Mouse (Mus musculus): Measurements from ENCODE around the gene Uhrf1. TPM values are rescaled to one million over a fixed set of nuclear protein-coding genes. Genes with fewer than 3 reads are reported as not detected.
A peak's percentile ranks its signal among the peaks of the same experiment; 100 is the strongest.

The Uhrf1 gene
- polyA plus RNA-seq, 1 experiment from 2014 or later = 42.8 TPM

DNA sequence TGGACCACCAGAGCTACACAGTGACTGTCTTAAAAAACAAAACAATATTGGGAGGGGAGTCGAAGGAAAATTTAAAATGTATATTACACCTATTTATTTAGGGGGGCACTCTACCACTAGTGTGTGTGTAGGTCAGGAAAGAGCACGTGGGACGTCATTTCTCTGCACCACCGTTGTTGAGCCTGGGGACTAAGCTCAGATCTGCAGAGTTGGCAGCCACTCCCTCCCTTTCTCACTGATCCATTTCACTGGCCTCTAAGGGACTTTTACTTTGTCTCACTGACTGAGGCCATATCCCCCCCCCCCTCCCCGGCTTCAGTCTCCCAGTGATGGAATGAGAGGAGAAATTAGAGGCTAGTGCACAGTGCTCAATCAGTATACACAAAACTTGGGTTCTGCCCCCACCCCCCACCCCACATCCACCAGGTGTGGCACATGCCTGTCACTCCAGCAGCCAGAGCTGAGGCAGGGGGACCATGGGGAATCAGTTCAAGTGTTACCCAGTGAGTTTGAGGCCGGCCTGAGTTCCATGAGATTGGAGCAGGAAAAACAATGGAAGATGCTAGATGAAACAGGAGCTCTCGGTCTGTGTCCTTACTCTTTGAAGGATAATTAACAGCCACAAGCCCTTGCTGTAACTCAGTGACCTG is 11.2 kb upstream of the Uhrf1 start:
- 73% methylated on average over 7 of the region's 7 CpGs for WGBS
- ATAC-seq (ENCODE audit: insufficient number of reproducible peaks, insufficient read depth, low FRiP score, low read depth) = no peak
- no peaks in the 10 kb centered on the region for H3K9me3 ChIP-seq (ENCODE audit: control insufficient read depth, low read length)

GRCm38 (mm10) chr17:56292531-56293222 is 10.4 kb upstream of the Uhrf1 start, which contains the start of gene Plin3:
Gene Plin3 (minus strand): TSS chr17:56292873.
- Histone ChIP-seq H3K4me3 (ENCODE audit: control insufficient read depth in 1 of 2, insufficient read depth in 1 of 2, low read depth in 1 of 2, low read length in 2 of 2) (no peak within 1 kb of the TSS), H3K4me1 (ENCODE audit: control insufficient read depth in 2 of 2, insufficient read depth in 2 of 2, low read length in 2 of 2) (peaks cover 16 to 28% of the 10 kb centered on the region in 2 experiments), H3K27ac (replicated peaks in 1 of 2; ENCODE audit: control insufficient read depth in 1 of 2, insufficient read depth in 1 of 2, low read depth in 2 of 2, low read length in 2 of 2) (peak within 1 kb of the TSS in 1 of 2 experiments; percentile 97; a peak in 3 of 4 replicates), H3K27me3 (ENCODE audit: control insufficient read depth, insufficient read depth, low read length) (no peaks in the 10 kb centered on the region), H3K9me3 (ENCODE audit: control insufficient read depth, low read length) (no peaks in the 10 kb centered on the region), H3K9ac (ENCODE audit: low read length) (peak within 1 kb of the TSS; percentile 66; the same call in 1 of the 2 replicates), H3K4me2 (ENCODE audit: low read length) (peak within 1 kb of the TSS; percentile 90; the same call in 1 of the 2 replicates), H3K36me3 (ENCODE audit: control insufficient read depth, insufficient read depth, low read length) (no peaks in the 10 kb centered on the region)
- ATAC-seq (ENCODE audit: insufficient number of reproducible peaks, insufficient read depth, low FRiP score, low read depth) = no peak
- WGBS = 90% methylated on average over 4 of the region's 4 CpGs

More for the DNA sequence above, 11.2 kb upstream of the Uhrf1 start:
- peaks cover 2% of the 10 kb centered on the region for H3K36me3 ChIP-seq (ENCODE audit: control insufficient read depth, insufficient read depth, low read length)
- H3K9ac ChIP-seq (ENCODE audit: low read length) = peak overlapping the region; percentile 66
- peak overlapping the region; percentile 73 to 97; a peak in 3 of 4 replicates for H3K27ac ChIP-seq (replicated peaks in 1 of 2; ENCODE audit: control insufficient read depth in 1 of 2, insufficient read depth in 1 of 2, low read depth in 2 of 2, low read length in 2 of 2)
- no peaks in the 10 kb centered on the region for H3K27me3 ChIP-seq (ENCODE audit: control insufficient read depth, insufficient read depth, low read length)
- H3K4me1 ChIP-seq (ENCODE audit: control insufficient read depth in 2 of 2, insufficient read depth in 2 of 2, low read length in 2 of 2) = peaks cover 20 to 30% of the 10 kb centered on the region in 2 experiments
- H3K4me3 ChIP-seq (ENCODE audit: control insufficient read depth in 1 of 2, insufficient read depth in 1 of 2, low read depth in 1 of 2, low read length in 2 of 2) = no peak overlapping the region
- H3K4me2 ChIP-seq (ENCODE audit: low read length) = peak overlapping the region; percentile 90

DNA sequence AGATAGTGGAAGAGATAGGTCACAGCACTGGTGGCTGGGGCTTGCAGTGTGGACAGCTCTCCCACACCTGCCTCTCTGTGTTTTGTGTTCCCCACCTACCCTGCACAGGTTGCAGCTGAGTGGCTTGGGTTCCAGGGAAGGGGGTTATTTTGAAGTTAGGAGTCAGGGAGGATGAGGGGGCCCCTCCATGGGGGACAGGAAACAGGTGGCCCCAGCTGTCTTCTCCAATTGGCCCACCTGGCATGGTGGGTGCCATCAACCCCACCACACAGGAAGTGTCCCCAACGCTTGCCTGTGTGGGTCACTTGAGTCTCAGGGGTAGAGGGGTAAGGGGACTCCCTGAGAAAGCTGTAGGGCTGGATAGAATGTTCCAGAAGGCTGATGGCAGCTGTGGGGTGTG is 9.8 kb upstream of the Uhrf1 start:
- Histone ChIP-seq H3K36me3 (ENCODE audit: control insufficient read depth, insufficient read depth, low read length) (no peaks in the 10 kb centered on the region), H3K4me3 (ENCODE audit: control insufficient read depth in 1 of 2, insufficient read depth in 1 of 2, low read depth in 1 of 2, low read length in 2 of 2) (no peak overlapping the region), H3K27ac (replicated peaks in 1 of 2; ENCODE audit: control insufficient read depth in 1 of 2, insufficient read depth in 1 of 2, low read depth in 2 of 2, low read length in 2 of 2) (no peak overlapping the region), H3K27me3 (ENCODE audit: control insufficient read depth, insufficient read depth, low read length) (no peaks in the 10 kb centered on the region), H3K4me1 (ENCODE audit: control insufficient read depth in 2 of 2, insufficient read depth in 2 of 2, low read length in 2 of 2) (peaks cover 11 to 22% of the 10 kb centered on the region in 2 experiments), H3K9me3 (ENCODE audit: control insufficient read depth, low read length) (no peaks in the 10 kb centered on the region), H3K9ac (ENCODE audit: low read length) (no peak overlapping the region), H3K4me2 (ENCODE audit: low read length) (no peak overlapping the region)
- WGBS = 58% methylated on average over 1 of the region's 1 CpGs
- ATAC-seq (ENCODE audit: insufficient number of reproducible peaks, insufficient read depth, low FRiP score, low read depth) = no peak

DNA sequence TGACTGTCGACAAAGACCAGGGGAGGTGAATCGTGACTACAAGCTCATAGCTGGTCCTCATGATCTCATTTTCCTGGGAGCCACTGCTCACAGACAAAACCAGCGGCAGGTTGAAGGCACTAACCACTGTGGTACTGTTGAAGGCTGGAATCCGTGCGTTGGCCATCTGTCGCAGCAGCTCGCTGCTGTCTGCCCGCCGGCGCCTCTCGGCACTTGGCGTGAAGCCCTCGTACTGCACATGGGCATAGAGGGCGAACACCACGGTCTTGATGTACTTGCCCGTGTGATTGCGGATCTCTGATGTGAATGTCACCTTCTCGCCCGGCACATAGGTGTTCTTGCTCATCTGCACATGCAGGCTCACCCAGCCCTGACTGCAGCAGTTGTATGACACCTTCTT is 8.9 kb upstream of the Uhrf1 start:
- no peaks in the 10 kb centered on the region for H3K9me3 ChIP-seq (ENCODE audit: control insufficient read depth, low read length)
- no peak overlapping the region for H3K27ac ChIP-seq (replicated peaks in 1 of 2; ENCODE audit: control insufficient read depth in 1 of 2, insufficient read depth in 1 of 2, low read depth in 2 of 2, low read length in 2 of 2)
- no peak overlapping the region for H3K4me3 ChIP-seq (ENCODE audit: control insufficient read depth in 1 of 2, insufficient read depth in 1 of 2, low read depth in 1 of 2, low read length in 2 of 2)
- WGBS = 86% methylated on average over 19 of the region's 19 CpGs
- peaks cover 11 to 13% of the 10 kb centered on the region in 2 experiments for H3K4me1 ChIP-seq (ENCODE audit: control insufficient read depth in 2 of 2, insufficient read depth in 2 of 2, low read length in 2 of 2)
- no peak overlapping the region for H3K4me2 ChIP-seq (ENCODE audit: low read length)
- ATAC-seq (ENCODE audit: insufficient number of reproducible peaks, insufficient read depth, low FRiP score, low read depth) = no peak
- H3K27me3 ChIP-seq (ENCODE audit: control insufficient read depth, insufficient read depth, low read length) = no peaks in the 10 kb centered on the region
- no peaks in the 10 kb centered on the region for H3K36me3 ChIP-seq (ENCODE audit: control insufficient read depth, insufficient read depth, low read length)
- H3K9ac ChIP-seq (ENCODE audit: low read length) = no peak overlapping the region

DNA sequence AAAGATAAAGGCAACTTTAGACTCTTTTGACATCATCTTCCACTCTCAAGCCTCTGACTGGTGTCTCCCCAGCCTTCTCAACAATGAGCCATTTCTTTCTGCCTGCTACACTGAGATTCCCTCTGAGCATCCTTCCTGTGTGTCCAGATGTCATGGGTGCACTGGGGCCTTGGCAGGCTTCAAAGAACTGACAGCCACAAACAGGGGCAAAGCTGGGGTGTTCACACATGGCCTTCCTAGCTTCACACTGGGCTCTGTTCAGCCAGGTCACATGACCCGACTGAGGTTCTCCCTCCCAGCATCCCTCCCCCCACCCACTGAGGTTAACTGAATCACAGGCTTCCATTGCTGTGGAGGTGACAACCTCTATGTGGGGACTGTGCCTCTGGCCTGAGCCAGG is 6.9 kb upstream of the Uhrf1 start:
- ATAC-seq (ENCODE audit: insufficient number of reproducible peaks, insufficient read depth, low FRiP score, low read depth) = no peak
- H3K4me1 ChIP-seq (ENCODE audit: control insufficient read depth in 2 of 2, insufficient read depth in 2 of 2, low read length in 2 of 2) = peaks cover 3 to 4% of the 10 kb centered on the region in 2 experiments; a peak in 3 of 4 replicates
- no peaks in the 10 kb centered on the region for H3K36me3 ChIP-seq (ENCODE audit: control insufficient read depth, insufficient read depth, low read length)
- H3K27ac ChIP-seq (replicated peaks in 1 of 2; ENCODE audit: control insufficient read depth in 1 of 2, insufficient read depth in 1 of 2, low read depth in 2 of 2, low read length in 2 of 2) = no peak overlapping the region
- no peaks in the 10 kb centered on the region for H3K27me3 ChIP-seq (ENCODE audit: control insufficient read depth, insufficient read depth, low read length)
- WGBS = 63% methylated on average over 1 of the region's 1 CpGs
- H3K4me2 ChIP-seq (ENCODE audit: low read length) = no peak overlapping the region
- no peak overlapping the region for H3K9ac ChIP-seq (ENCODE audit: low read length)
- H3K4me3 ChIP-seq (ENCODE audit: control insufficient read depth in 1 of 2, insufficient read depth in 1 of 2, low read depth in 1 of 2, low read length in 2 of 2) = no peak overlapping the region
- H3K9me3 ChIP-seq (ENCODE audit: control insufficient read depth, low read length) = no peaks in the 10 kb centered on the region

DNA sequence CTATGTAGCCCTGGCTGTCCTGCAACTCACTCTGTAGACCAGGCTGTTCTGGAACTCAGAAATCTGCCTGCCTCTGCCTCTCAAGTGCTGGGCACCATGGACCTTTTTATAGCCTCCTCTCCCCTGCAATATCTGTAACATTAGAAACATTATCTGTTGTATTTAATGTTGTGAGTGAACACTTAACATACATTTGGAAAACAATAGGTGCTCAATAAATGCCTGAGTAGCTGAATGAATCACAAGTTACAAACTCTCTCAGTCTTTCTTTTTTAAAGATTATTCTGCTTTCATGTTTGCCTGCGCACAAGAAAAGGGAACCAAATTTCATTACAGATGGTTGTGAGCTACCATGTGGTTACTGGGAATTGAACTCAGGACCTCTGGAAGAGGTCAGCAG is 4.9 kb upstream of the Uhrf1 start:
- Histone ChIP-seq H3K9ac (ENCODE audit: low read length) (no peak overlapping the region), H3K27me3 (ENCODE audit: control insufficient read depth, insufficient read depth, low read length) (no peaks in the 10 kb centered on the region), H3K4me1 (ENCODE audit: control insufficient read depth in 2 of 2, insufficient read depth in 2 of 2, low read length in 2 of 2) (peaks cover 8 to 10% of the 10 kb centered on the region in 2 experiments), H3K4me2 (ENCODE audit: low read length) (no peak overlapping the region), H3K27ac (replicated peaks in 1 of 2; ENCODE audit: control insufficient read depth in 1 of 2, insufficient read depth in 1 of 2, low read depth in 2 of 2, low read length in 2 of 2) (no peak overlapping the region), H3K36me3 (ENCODE audit: control insufficient read depth, insufficient read depth, low read length) (no peaks in the 10 kb centered on the region), H3K9me3 (ENCODE audit: control insufficient read depth, low read length) (no peaks in the 10 kb centered on the region), H3K4me3 (ENCODE audit: control insufficient read depth in 1 of 2, insufficient read depth in 1 of 2, low read depth in 1 of 2, low read length in 2 of 2) (no peak overlapping the region)
- 94% methylated on average over 1 of the region's 1 CpGs for WGBS
- ATAC-seq (ENCODE audit: insufficient number of reproducible peaks, insufficient read depth, low FRiP score, low read depth) = no peak

- Histone ChIP-seq H3K9ac (ENCODE audit: low read length) (no peak within 1 kb of the TSS), H3K36me3 (ENCODE audit: control insufficient read depth, insufficient read depth, low read length) (0 out of 2 replicates have a peak, but pooled peaks cover 4% of the 10 kb centered on the region), H3K27me3 (ENCODE audit: control insufficient read depth, insufficient read depth, low read length) (no peaks in the 10 kb centered on the region), H3K4me3 (ENCODE audit: control insufficient read depth in 1 of 2, insufficient read depth in 1 of 2, low read depth in 1 of 2, low read length in 2 of 2) (no peak within 1 kb of the TSS), H3K9me3 (ENCODE audit: control insufficient read depth, low read length) (no peaks in the 10 kb centered on the region), H3K27ac (replicated peaks in 1 of 2; ENCODE audit: control insufficient read depth in 1 of 2, insufficient read depth in 1 of 2, low read depth in 2 of 2, low read length in 2 of 2) (no peak within 1 kb of the TSS), H3K4me1 (ENCODE audit: control insufficient read depth in 2 of 2, insufficient read depth in 2 of 2, low read length in 2 of 2) (peaks cover 13 to 19% of the 10 kb centered on the region in 2 experiments), H3K4me2 (ENCODE audit: low read length) (no peak within 1 kb of the TSS)
- WGBS = 85% methylated on average over 9 of the region's 9 CpGs
- ATAC-seq (ENCODE audit: insufficient number of reproducible peaks, insufficient read depth, low FRiP score, low read depth) = no peak
These were observed 2.9 kb upstream of the Uhrf1 start, which contains the start of gene Arrdc5 for GRCm38 (mm10) chr17:56300186-56300585. Gene Arrdc5 (minus strand): TSS chr17:56300286.

Data from heart, embryonic 14.5 days (tissue).